Mouse (Mus musculus) G1E (cell line): ENCODE data around the gene Arsj.

Source experiments
- CTCF ChIP-seq: IDR thresholded peaks from 2 replicates; pipeline ENCODE4 v1.5.1; 2012; ENCODE audit warnings: low read depth, low read length, inconsistent platforms, mixed read lengths
- GATA1 ChIP-seq: IDR thresholded peaks from 2 replicates; pipeline ENCODE4 v1.6.1; 2012; ENCODE audit warnings: borderline replicate concordance, low read length, inconsistent platforms, mixed read lengths
- POLR2AphosphoS5 ChIP-seq: IDR thresholded peaks from 2 replicates; pipeline ENCODE4 v1.6.1; 2012; ENCODE audit warnings: low read depth, low read length, inconsistent platforms; ENCODE audit not compliant: insufficient replicate concordance
- TAL1 ChIP-seq: conservative IDR thresholded peaks from 2 replicates; pipeline ENCODE4 v1.6.1; 2012; ENCODE audit warnings: low read depth, low read length, inconsistent platforms, mixed read lengths

- TF ChIP-seq CTCF = no peak
- TF ChIP-seq GATA1 = no peak
- no peak for TF ChIP-seq POLR2AphosphoS5
- no peak for TF ChIP-seq TAL1
Measured at GRCm38 (mm10) chr3:126326628-126327325, 36.7 kb upstream of the Arsj start.
